Mouse (Mus musculus) embryonic facial prominence, embryonic 13.5 days (tissue): Measurements from ENCODE around the gene Top3a. TPM values are rescaled to one million over a fixed set of nuclear protein-coding genes. Genes with fewer than 3 reads are reported as not detected.

ENCODE experiments used
- ATAC-seq: fragments of 200-750 bp; cut with Nextera tagmentation; 2 replicates; pipeline ENCODE4 v1.8.0; 2017; ENCODE audit warnings: low read depth; ENCODE audit not compliant: insufficient number of reproducible peaks, insufficient read depth, low FRiP score, low TSS enrichment
- H3K27ac ChIP-seq: fragments of 300-500 bp; sonication (generic); 2 replicates; pipeline ENCODE4 v1.5.1; 2015; ENCODE audit warnings: moderate library complexity, mild to moderate bottlenecking, inconsistent platforms
- H3K27me3 ChIP-seq: fragments of 300-500 bp; sonication (generic); 2 replicates; pipeline ENCODE4 v1.6.1; 2015; ENCODE audit warnings: mild to moderate bottlenecking, inconsistent platforms
- H3K36me3 ChIP-seq: fragments of 300-500 bp; sonication (generic); 2 replicates; pipeline ENCODE4 v1.6.1; 2015; ENCODE audit warnings: mild to moderate bottlenecking, inconsistent platforms
- H3K4me1 ChIP-seq: fragments of 300-500 bp; sonication (generic); 2 replicates; pipeline ENCODE4 v1.6.1; 2015; ENCODE audit warnings: inconsistent platforms
- H3K4me2 ChIP-seq: fragments of 300-500 bp; sonication (generic); 2 replicates; pipeline ENCODE4 v1.6.1; 2015; ENCODE audit warnings: moderate library complexity, mild to moderate bottlenecking, inconsistent platforms
- H3K4me3 ChIP-seq: fragments of 300-500 bp; sonication (generic); 2 replicates; pipeline ENCODE4 v1.5.1; 2015; ENCODE audit warnings: mild to moderate bottlenecking, inconsistent platforms
- H3K9ac ChIP-seq: fragments of 300-500 bp; sonication (generic); 2 replicates; pipeline ENCODE4 v1.6.1; 2015; ENCODE audit warnings: mild to moderate bottlenecking, inconsistent platforms
- H3K9me3 ChIP-seq: fragments of 300-500 bp; sonication (generic); 2 replicates; pipeline ENCODE4 v1.6.1; 2016; ENCODE audit warnings: inconsistent platforms
- WGBS: fragments of 180-500 bp; shearing (Covaris S2); methylation state at CpG from one replicate; pipeline ENCODE4 v1.1.7; 2015; ENCODE audit warnings: mixed read lengths; 5-methylcytosine and 5-hydroxymethylcytosine counted together
- polyA plus RNA-seq: library from polyadenylated mRNA; unstranded; fragments of >200 nt; fragmentation: Nextera tagmentation; extraction: Ambion mirVana; gene quantifications from 2 replicates; pipeline ENCODE4 v1.2.1, GENCODE M21; 2015

Gene Top3a
- polyA plus RNA-seq, 1 experiment from 2014 or later, result 23.0 TPM

- H3K27ac ChIP-seq, result no peak overlapping the region
- H3K9me3 ChIP-seq, result no peaks in the 10 kb centered on the region
- H3K27me3 ChIP-seq, result no peaks in the 10 kb centered on the region
- H3K9ac ChIP-seq, result no peak overlapping the region
- WGBS, result 84% methylated on average over 9 of the region's 9 CpGs
- H3K36me3 ChIP-seq, result peaks cover 38% of the 10 kb centered on the region
- H3K4me2 ChIP-seq, result no peak overlapping the region
- no peak for ATAC-seq
- H3K4me3 ChIP-seq, result no peak overlapping the region
- peaks cover 27% of the 10 kb centered on the region for H3K4me1 ChIP-seq
Measured at GRCm38 (mm10) chr11:60730169-60730568, 47.0 kb downstream of the Top3a start.

- Histone ChIP-seq H3K27me3 (no peaks in the 10 kb centered on the region), H3K4me3 (peak overlapping the region; percentile 81), H3K27ac (no peak overlapping the region), H3K9ac (peak overlapping the region; percentile 73), H3K36me3 (peaks cover 45% of the 10 kb centered on the region), H3K9me3 (no peaks in the 10 kb centered on the region), H3K4me1 (peaks cover 27% of the 10 kb centered on the region), H3K4me2 (peak overlapping the region; percentile 72)
- ATAC-seq, result no peak
- 77% methylated on average over 6 of the region's 6 CpGs for WGBS
Measured at GRCm38 (mm10) chr11:60729217-60729641, 47.9 kb downstream of the Top3a start.

GRCm38 (mm10) chr11:60728260-60728761 lies 48.9 kb downstream of the Top3a start, which contains the start of gene Mief2:
Gene Mief2 (plus strand): TSS chr11:60728398.
- H3K27me3 ChIP-seq, result no peaks in the 10 kb centered on the region
- H3K9me3 ChIP-seq, result no peaks in the 10 kb centered on the region
- peak within 1 kb of the TSS; percentile 72 for H3K4me2 ChIP-seq
- H3K4me3 ChIP-seq, result peak within 1 kb of the TSS; percentile 81
- H3K36me3 ChIP-seq, result peaks cover 45% of the 10 kb centered on the region
- WGBS, result under 1% methylated on average over 44 of the region's 44 CpGs
- H3K27ac ChIP-seq, result peak within 1 kb of the TSS; percentile 89
- H3K4me1 ChIP-seq, result peaks cover 27% of the 10 kb centered on the region
- peak; percentile 84 for ATAC-seq
- H3K9ac ChIP-seq, result peak within 1 kb of the TSS; percentile 81

- Histone ChIP-seq H3K27ac (peak overlapping the region; percentile 89), H3K4me3 (peak overlapping the region; percentile 81), H3K4me2 (peak overlapping the region; percentile 72), H3K4me1 (peaks cover 27% of the 10 kb centered on the region), H3K27me3 (no peaks in the 10 kb centered on the region), H3K9me3 (no peaks in the 10 kb centered on the region), H3K36me3 (peaks cover 45% of the 10 kb centered on the region), H3K9ac (peak overlapping the region; percentile 81)
- ATAC-seq, result no peak
- WGBS, result 4% methylated on average over 12 of the region's 12 CpGs
Measured at GRCm38 (mm10) chr11:60727392-60728140, 49.6 kb downstream of the Top3a start.

- peak; percentile 50 for ATAC-seq
- Histone ChIP-seq H3K27me3 (no peaks in the 10 kb centered on the region), H3K27ac (peak within 1 kb of the TSS; percentile 89), H3K4me3 (peak within 1 kb of the TSS; percentile 81), H3K9me3 (no peaks in the 10 kb centered on the region), H3K4me1 (peaks cover 27% of the 10 kb centered on the region), H3K4me2 (peak within 1 kb of the TSS; percentile 72), H3K9ac (peak within 1 kb of the TSS; percentile 81), H3K36me3 (peaks cover 49% of the 10 kb centered on the region)
- under 1% methylated on average over 70 of the region's 71 CpGs for WGBS
Measured at GRCm38 (mm10) chr11:60726601-60727391, 50.4 kb downstream of the Top3a start, which contains the start of gene Flii. Gene Flii (minus strand): TSS chr11:60727263.

- no peak overlapping the region for H3K9ac ChIP-seq
- no peak for ATAC-seq
- peaks cover 100% of the 10 kb centered on the region for H3K36me3 ChIP-seq
- H3K4me2 ChIP-seq, result no peak overlapping the region
- WGBS, result 79% methylated on average over 5 of the region's 5 CpGs
- no peak overlapping the region for H3K4me3 ChIP-seq
- no peaks in the 10 kb centered on the region for H3K9me3 ChIP-seq
- no peaks in the 10 kb centered on the region for H3K4me1 ChIP-seq
- H3K27me3 ChIP-seq, result no peaks in the 10 kb centered on the region
- no peak overlapping the region for H3K27ac ChIP-seq
Measured at GRCm38 (mm10) chr11:60719263-60719662, 57.9 kb downstream of the Top3a start.

- peaks cover 100% of the 10 kb centered on the region for H3K36me3 ChIP-seq
- H3K9ac ChIP-seq, result no peak overlapping the region
- H3K4me2 ChIP-seq, result no peak overlapping the region
- 86% methylated on average over 5 of the region's 5 CpGs for WGBS
- ATAC-seq, result no peak
- H3K4me3 ChIP-seq, result no peak overlapping the region
- H3K4me1 ChIP-seq, result no peaks in the 10 kb centered on the region
- H3K27me3 ChIP-seq, result no peaks in the 10 kb centered on the region
- no peaks in the 10 kb centered on the region for H3K9me3 ChIP-seq
- H3K27ac ChIP-seq, result no peak overlapping the region
Measured at GRCm38 (mm10) chr11:60715833-60716232, 61.3 kb downstream of the Top3a start.

GRCm38 (mm10) chr11:60712639-60713255 lies 64.4 kb downstream of the Top3a start:
- no peak overlapping the region for H3K4me3 ChIP-seq
- 96% methylated on average over 13 of the region's 13 CpGs for WGBS
- no peak overlapping the region for H3K9ac ChIP-seq
- H3K4me2 ChIP-seq, result no peak overlapping the region
- no peaks in the 10 kb centered on the region for H3K9me3 ChIP-seq
- ATAC-seq, result no peak
- H3K27me3 ChIP-seq, result no peaks in the 10 kb centered on the region
- H3K36me3 ChIP-seq, result peaks cover 100% of the 10 kb centered on the region
- no peaks in the 10 kb centered on the region for H3K4me1 ChIP-seq
- no peak overlapping the region for H3K27ac ChIP-seq

- H3K9ac ChIP-seq, result no peak overlapping the region
- WGBS, result 94% methylated on average over 18 of the region's 18 CpGs
- no peak for ATAC-seq
- H3K9me3 ChIP-seq, result no peaks in the 10 kb centered on the region
- H3K27ac ChIP-seq, result no peak overlapping the region
- H3K36me3 ChIP-seq, result peaks cover 100% of the 10 kb centered on the region
- no peak overlapping the region for H3K4me3 ChIP-seq
- no peaks in the 10 kb centered on the region for H3K4me1 ChIP-seq
- no peak overlapping the region for H3K4me2 ChIP-seq
- no peaks in the 10 kb centered on the region for H3K27me3 ChIP-seq
Measured at GRCm38 (mm10) chr11:60712040-60712439, 65.1 kb downstream of the Top3a start.

- no peak overlapping the region for H3K27ac ChIP-seq
- H3K27me3 ChIP-seq, result no peaks in the 10 kb centered on the region
- peaks cover 100% of the 10 kb centered on the region for H3K36me3 ChIP-seq
- no peaks in the 10 kb centered on the region for H3K9me3 ChIP-seq
- ATAC-seq, result no peak
- no peak overlapping the region for H3K4me2 ChIP-seq
- no peak overlapping the region for H3K4me3 ChIP-seq
- H3K4me1 ChIP-seq, result no peaks in the 10 kb centered on the region
- H3K9ac ChIP-seq, result no peak overlapping the region
- WGBS, result 91% methylated on average over 17 of the region's 17 CpGs
Measured at GRCm38 (mm10) chr11:60711218-60711617, 65.9 kb downstream of the Top3a start.
